Mouse (Mus musculus) olfactory bulb, adult 2 months (tissue): ENCODE measurements around the gene Prom1.

Experiments used
- CTCF ChIP-seq: fragments of 200-500 bp; IDR thresholded peaks from 2 replicates; pipeline ENCODE4 v1.5.1; 2012; ENCODE audit warnings: low read depth, mild to moderate bottlenecking, low read length, moderate library complexity; ENCODE audit not compliant: insufficient read depth
- POLR2A ChIP-seq: fragments of 200-500 bp; IDR thresholded peaks from 2 replicates; pipeline ENCODE4 v1.6.1; 2012; ENCODE audit warnings: mild to moderate bottlenecking, low read depth, low read length, moderate library complexity; ENCODE audit not compliant: insufficient read depth

GRCm38 (mm10) chr5:44121390-44121789 is 19.6 kb upstream of the Prom1 start:
- TF ChIP-seq CTCF (no peak), POLR2A (no peak)
